Mouse (Mus musculus): ENCODE data around the gene Tsc2. TPM values are rescaled to one million over a fixed set of nuclear protein-coding genes. Genes with fewer than 3 reads are reported as not detected.

Gene Tsc2
- polyA plus RNA-seq, 1 experiment from 2014 or later = 36.2 TPM

DNA sequence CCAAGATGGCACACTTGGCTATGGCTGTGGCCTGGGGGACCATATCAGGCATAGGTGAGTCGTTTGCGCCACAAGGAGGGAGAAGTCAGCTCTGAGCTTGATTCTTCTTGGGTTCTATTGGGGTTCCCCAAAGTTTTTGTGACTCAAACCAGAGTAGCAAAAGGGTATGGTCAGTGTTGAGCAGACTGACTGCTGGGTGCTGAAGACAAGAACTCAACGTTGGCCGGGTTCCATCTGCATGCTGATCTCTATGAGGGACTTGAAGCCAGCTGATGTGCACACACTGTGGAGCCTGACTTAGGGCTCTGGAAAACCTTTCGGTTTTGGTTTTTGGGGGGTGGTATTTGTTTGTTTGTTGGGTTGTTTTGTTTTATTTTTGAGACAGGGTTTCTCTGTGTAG lies 3.3 kb upstream of the Tsc2 start:
- Histone ChIP-seq H3K27ac (replicated peaks) (no peak overlapping the region), H3K27me3 (ENCODE audit: control insufficient read depth, insufficient read depth, low read length) (no peaks in the 10 kb centered on the region), H3K4me1 (replicated peaks; ENCODE audit: control insufficient read depth, insufficient read depth) (peaks cover 3% of the 10 kb centered on the region; the same call in 1 of the 2 replicates), H3K9ac (ENCODE audit: low read length) (no peak overlapping the region), H3K4me2 (replicated peaks; ENCODE audit: low read depth) (no peak overlapping the region), H3K4me3 (ENCODE audit: low read depth, low read length) (no peak overlapping the region), H3K36me3 (ENCODE audit: control insufficient read depth, insufficient read depth, low read length) (peaks cover 3% of the 10 kb centered on the region; the same call in 1 of the 2 replicates), H3K9me3 (ENCODE audit: control insufficient read depth, low read length) (no peaks in the 10 kb centered on the region)
- no peak for DNase-seq (ENCODE audit: low spot score)
- 95% methylated on average over 5 of the region's 5 CpGs for WGBS
- ATAC-seq (ENCODE audit: low FRiP score, low TSS enrichment) = no peak
- TF ChIP-seq CTCF (IDR thresholded peaks at IDR 0.05; ENCODE audit: low read depth) (no peak), EP300 (optimal IDR thresholded peaks at IDR 0.05) (no peak)

DNA sequence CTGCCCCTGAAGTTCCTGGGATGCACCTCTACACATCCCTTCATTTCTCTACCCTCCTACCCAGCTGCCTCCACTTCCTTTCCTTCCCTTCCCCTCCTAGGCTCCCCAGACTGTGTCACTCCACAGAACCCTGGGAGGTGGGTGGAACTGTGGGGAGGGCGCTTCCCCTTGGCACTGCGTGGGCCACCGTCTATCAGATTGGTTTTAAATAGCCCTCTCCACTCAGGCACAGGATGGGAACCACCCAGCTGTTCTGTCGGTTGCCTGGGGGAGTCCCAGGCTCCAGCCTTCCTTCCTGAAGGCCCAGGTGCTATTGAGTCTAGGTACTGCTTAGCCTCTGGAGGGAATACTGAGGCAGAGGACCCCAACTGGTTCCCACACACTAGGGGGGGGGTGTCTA lies 2.6 kb upstream of the Tsc2 start:
- no peak for ATAC-seq (ENCODE audit: low FRiP score, low TSS enrichment)
- 73% methylated on average over 4 of the region's 4 CpGs for WGBS
- DNase-seq (ENCODE audit: low spot score) = no peak
- no peak for TF ChIP-seq CTCF (IDR thresholded peaks at IDR 0.05; ENCODE audit: low read depth)
- no peak for TF ChIP-seq EP300 (optimal IDR thresholded peaks at IDR 0.05)
- Histone ChIP-seq H3K4me2 (replicated peaks; ENCODE audit: low read depth) (no peak overlapping the region), H3K9ac (ENCODE audit: low read length) (no peak overlapping the region), H3K36me3 (ENCODE audit: control insufficient read depth, insufficient read depth, low read length) (peaks cover 3% of the 10 kb centered on the region), H3K4me1 (replicated peaks; ENCODE audit: control insufficient read depth, insufficient read depth) (peaks cover 3% of the 10 kb centered on the region; the same call in 1 of the 2 replicates), H3K27me3 (ENCODE audit: control insufficient read depth, insufficient read depth, low read length) (no peaks in the 10 kb centered on the region), H3K27ac (replicated peaks) (no peak overlapping the region), H3K9me3 (ENCODE audit: control insufficient read depth, low read length) (no peaks in the 10 kb centered on the region), H3K4me3 (ENCODE audit: low read depth, low read length) (no peak overlapping the region)

DNA sequence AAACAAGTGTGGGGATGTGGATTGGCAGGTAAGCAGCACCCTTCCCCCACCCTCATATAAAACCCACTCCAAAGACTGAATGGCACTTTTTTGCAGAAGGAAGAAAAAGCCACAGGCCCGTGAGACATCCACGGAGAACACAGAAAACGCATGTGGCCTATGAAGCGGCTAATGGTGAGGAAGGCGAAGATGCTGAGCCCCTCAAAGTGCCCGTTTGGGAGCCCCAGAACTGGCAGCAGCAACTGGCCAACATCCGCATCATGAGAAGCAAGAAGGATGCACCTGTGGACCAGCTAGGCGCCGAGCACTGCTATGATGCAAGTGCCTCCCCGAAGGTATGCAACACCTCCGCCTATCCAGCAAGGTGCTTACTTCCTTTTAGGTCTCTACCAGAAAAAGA lies 1.4 kb upstream of the Tsc2 start:
- H3K9ac ChIP-seq (ENCODE audit: low read length) = 0 out of 2 replicates have a peak overlapping the region, but pooled peaks have one; percentile 78
- no peak for TF ChIP-seq CTCF (IDR thresholded peaks at IDR 0.05; ENCODE audit: low read depth)
- TF ChIP-seq EP300 (optimal IDR thresholded peaks at IDR 0.05) = no peak
- no peaks in the 10 kb centered on the region for H3K27me3 ChIP-seq (ENCODE audit: control insufficient read depth, insufficient read depth, low read length)
- H3K9me3 ChIP-seq (ENCODE audit: control insufficient read depth, low read length) = no peaks in the 10 kb centered on the region
- DNase-seq (ENCODE audit: low spot score) (no peak), ATAC-seq (ENCODE audit: low FRiP score, low TSS enrichment) (no peak)
- H3K27ac ChIP-seq (replicated peaks) = peak overlapping the region; percentile 96
- H3K4me2 ChIP-seq (replicated peaks; ENCODE audit: low read depth) = no peak overlapping the region
- H3K4me3 ChIP-seq (ENCODE audit: low read depth, low read length) = no peak overlapping the region
- H3K36me3 ChIP-seq (ENCODE audit: control insufficient read depth, insufficient read depth, low read length) = peaks cover 8% of the 10 kb centered on the region
- H3K4me1 ChIP-seq (replicated peaks; ENCODE audit: control insufficient read depth, insufficient read depth) = peaks cover 3% of the 10 kb centered on the region; the same call in 1 of the 2 replicates
- WGBS = 92% methylated on average over 11 of the region's 11 CpGs

DNA sequence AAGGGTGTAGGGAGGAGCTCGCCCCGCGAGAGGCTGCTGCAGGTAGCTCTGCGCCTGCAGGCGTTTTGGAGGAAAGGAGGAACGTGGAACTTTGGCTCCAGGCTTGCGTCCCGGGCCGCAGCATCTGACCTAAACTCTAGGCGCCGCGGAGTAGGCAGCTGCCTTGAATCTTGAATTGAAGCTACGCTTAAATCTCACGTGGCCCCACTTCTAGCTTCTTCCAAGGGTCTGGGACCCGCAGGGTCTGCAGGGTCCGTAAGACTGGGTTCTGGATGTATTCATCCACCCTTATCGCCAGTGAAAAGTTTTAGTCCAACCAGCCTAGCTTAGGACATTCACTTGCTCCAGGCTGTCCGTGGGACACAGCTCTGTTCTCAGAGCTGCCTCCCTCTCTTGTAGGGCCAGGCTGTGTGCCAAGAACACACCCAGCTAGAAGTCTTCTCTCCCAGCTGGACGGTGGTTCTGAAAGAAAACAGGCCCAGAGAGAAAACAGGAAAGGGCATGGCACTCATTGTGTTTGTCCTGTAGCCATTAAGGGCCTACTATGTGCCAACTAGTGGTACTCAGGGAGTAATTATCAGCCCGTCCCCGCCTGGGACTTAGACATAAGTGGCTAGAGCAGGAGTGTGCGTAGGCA lies 501 bp upstream of the Tsc2 start:
- peak; percentile 52 for ATAC-seq (ENCODE audit: low FRiP score, low TSS enrichment)
- Histone ChIP-seq H3K27me3 (ENCODE audit: control insufficient read depth, insufficient read depth, low read length) (no peaks in the 10 kb centered on the region), H3K9ac (ENCODE audit: low read length) (peak overlapping the region; percentile 78), H3K27ac (replicated peaks) (peak overlapping the region; percentile 96), H3K4me3 (ENCODE audit: low read depth, low read length) (peak overlapping the region; percentile 68), H3K4me1 (replicated peaks; ENCODE audit: control insufficient read depth, insufficient read depth) (peaks cover 3% of the 10 kb centered on the region; the same call in 1 of the 2 replicates), H3K36me3 (ENCODE audit: control insufficient read depth, insufficient read depth, low read length) (peaks cover 8% of the 10 kb centered on the region; the same call in 1 of the 2 replicates), H3K4me2 (replicated peaks; ENCODE audit: low read depth) (peak overlapping the region; percentile 89), H3K9me3 (ENCODE audit: control insufficient read depth, low read length) (no peaks in the 10 kb centered on the region)
- WGBS = 5% methylated on average over 21 of the region's 22 CpGs
- peak; percentile 70 for DNase-seq (ENCODE audit: low spot score)
- no peak for TF ChIP-seq CTCF (IDR thresholded peaks at IDR 0.05; ENCODE audit: low read depth)
- TF ChIP-seq EP300 (optimal IDR thresholded peaks at IDR 0.05) = no peak

DNA sequence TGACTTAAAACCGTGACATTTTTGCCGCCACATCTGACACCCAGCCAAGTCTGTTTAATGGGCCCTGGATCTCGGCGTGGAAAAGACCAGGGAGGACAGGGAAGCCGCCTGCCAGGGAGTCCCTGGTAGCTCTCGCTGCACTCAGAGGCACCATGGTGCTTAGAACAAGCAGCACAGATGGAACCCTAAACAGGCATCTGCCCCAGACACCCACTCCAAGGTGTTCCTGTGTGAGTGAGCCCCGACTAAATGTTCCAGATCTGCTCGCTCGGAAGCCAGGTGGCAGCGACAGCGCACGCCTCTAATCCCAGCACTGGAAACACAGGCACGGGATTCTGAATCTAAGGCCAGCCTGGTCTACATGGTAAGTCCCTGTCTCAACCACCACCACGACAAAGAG lies 2.4 kb downstream of the Tsc2 start:
- H3K4me3 ChIP-seq (ENCODE audit: low read depth, low read length) = no peak overlapping the region
- TF ChIP-seq EP300 (optimal IDR thresholded peaks at IDR 0.05) (no peak), CTCF (IDR thresholded peaks at IDR 0.05; ENCODE audit: low read depth) (0 out of 2 replicates have a peak, but pooled peaks have one; percentile 20)
- peaks cover 17% of the 10 kb centered on the region; the same call in 1 of the 2 replicates for H3K36me3 ChIP-seq (ENCODE audit: control insufficient read depth, insufficient read depth, low read length)
- no peak overlapping the region for H3K4me2 ChIP-seq (replicated peaks; ENCODE audit: low read depth)
- ATAC-seq (ENCODE audit: low FRiP score, low TSS enrichment) = no peak
- peaks cover 3% of the 10 kb centered on the region; the same call in 1 of the 2 replicates for H3K4me1 ChIP-seq (replicated peaks; ENCODE audit: control insufficient read depth, insufficient read depth)
- no peak overlapping the region for H3K27ac ChIP-seq (replicated peaks)
- 90% methylated on average over 14 of the region's 14 CpGs for WGBS
- H3K9me3 ChIP-seq (ENCODE audit: control insufficient read depth, low read length) = no peaks in the 10 kb centered on the region
- DNase-seq (ENCODE audit: low spot score) = no peak
- no peak overlapping the region for H3K9ac ChIP-seq (ENCODE audit: low read length)
- H3K27me3 ChIP-seq (ENCODE audit: control insufficient read depth, insufficient read depth, low read length) = no peaks in the 10 kb centered on the region

DNA sequence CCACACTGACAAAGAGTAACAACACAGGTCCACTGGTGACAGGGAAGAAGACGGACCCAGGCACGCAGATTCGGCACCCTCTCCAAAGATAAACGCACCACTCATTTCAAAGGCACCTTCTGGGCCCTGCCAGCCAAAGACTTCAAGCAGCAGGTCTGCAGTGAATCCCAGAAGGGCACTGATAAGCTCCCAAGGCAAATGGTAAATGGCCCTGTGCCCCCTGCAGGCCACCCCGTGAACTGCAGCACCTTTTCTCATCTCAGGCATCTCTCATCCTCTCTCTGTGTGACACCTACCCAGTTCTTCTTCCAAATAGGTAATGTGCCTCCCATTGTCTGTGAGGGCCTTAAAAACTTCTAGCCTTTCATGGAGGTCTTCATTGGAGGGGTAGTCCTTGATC lies 3.8 kb downstream of the Tsc2 start:
- Histone ChIP-seq H3K9ac (ENCODE audit: low read length) (no peak overlapping the region), H3K9me3 (ENCODE audit: control insufficient read depth, low read length) (no peaks in the 10 kb centered on the region), H3K4me1 (replicated peaks; ENCODE audit: control insufficient read depth, insufficient read depth) (peaks cover 3% of the 10 kb centered on the region; the same call in 1 of the 2 replicates), H3K36me3 (ENCODE audit: control insufficient read depth, insufficient read depth, low read length) (peaks cover 17% of the 10 kb centered on the region; the same call in 1 of the 2 replicates), H3K27me3 (ENCODE audit: control insufficient read depth, insufficient read depth, low read length) (no peaks in the 10 kb centered on the region), H3K4me3 (ENCODE audit: low read depth, low read length) (no peak overlapping the region), H3K27ac (replicated peaks) (no peak overlapping the region), H3K4me2 (replicated peaks; ENCODE audit: low read depth) (no peak overlapping the region)
- DNase-seq (ENCODE audit: low spot score) = peak; percentile 80
- TF ChIP-seq CTCF (IDR thresholded peaks at IDR 0.05; ENCODE audit: low read depth) (peak; percentile 94), EP300 (optimal IDR thresholded peaks at IDR 0.05) (no peak)
- ATAC-seq (ENCODE audit: low FRiP score, low TSS enrichment) = no peak
- WGBS = 36% methylated on average over 5 of the region's 5 CpGs
